Mouse (Mus musculus) effector memory CD4-positive, alpha-beta T cell, adult 5 months (primary cell): ENCODE results near the gene Gm21117. TPM values are rescaled to one million over a fixed set of nuclear protein-coding genes. Genes with fewer than 3 reads are reported as not detected.

ENCODE experiments used
- polyA plus RNA-seq: library from polyadenylated mRNA; unstranded; fragments of 100-300 nt; shearing (Covaris generic); gene quantifications from one replicate; pipeline ENCODE4 v1.2.1, GENCODE M21; 2017

Gene Gm21117
- polyA plus RNA-seq: not detected

GRCm38 (mm10) chrY:51124920-51125319 lies at the start of gene Gm21117:
TSS of gene Gm21117 (plus strand) at chrY:51125220.

